25 mouse cellular contexts compared by ENCODE assay signal in the genomic region with DNA sequence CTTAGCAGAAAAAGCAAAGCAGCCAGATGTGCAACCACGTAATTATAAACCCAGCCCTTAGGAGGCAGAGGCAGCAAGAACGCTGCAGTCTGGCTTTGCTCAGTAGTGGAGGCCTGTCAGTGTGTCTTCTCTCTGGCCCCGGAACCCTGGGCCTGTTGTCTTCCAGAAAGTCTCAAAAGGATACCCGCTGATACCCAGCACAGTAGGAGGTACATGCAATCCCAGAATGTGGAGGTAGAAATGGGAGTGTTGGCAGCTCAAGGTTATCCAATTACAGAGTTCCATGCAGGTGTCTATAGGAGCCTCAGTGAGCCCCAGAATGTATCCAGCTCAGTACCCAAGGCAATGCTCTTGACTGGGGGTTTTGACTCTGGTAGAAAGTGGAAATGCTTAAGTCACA.
DNase-seq lines count a peak whose midpoint lies in the region; ATAC-seq lines count a peak whose summit lies in the region.
"Had no signal": no experiment of that assay in that cellular context is flagged by ENCODE, and none has a peak within 500 bp of the region (broad histone marks: within the 10 kb centered on the region; RNA-seq: fewer than 3 reads in every experiment).

No protein-coding gene starts in this region.

- DNase-seq in kidney, postnatal 25 days: no peak
- peak; percentile 93 for DNase-seq in R1 (ENCODE audit: low read depth, low spot score)
- DNase-seq in adrenal gland, adult 18-20 months (ENCODE audit: low spot score in 2 of 2): no peak
- DNase-seq in urinary bladder, postnatal 36 days (ENCODE audit: low spot score in 2 of 2): no peak
- DNase-seq: adrenal gland, adult 2 months; adrenal gland, postnatal 10 days; adrenal gland, postnatal 25 days; cerebellum, adult 11 months; cerebellum, adult 18-20 months; cerebellum, adult 8-10 months; cerebellum, adult 9-11 months; cerebellum, postnatal 14 days; cerebellum, postnatal 36 days; embryo, embryonic 11 days had no signal

- no peak overlapping the region for H3K4me2 ChIP-seq in kidney, embryonic 16.5 days (replicated peaks; ENCODE audit: low read depth, low read length)
- H3K4me2 ChIP-seq: embryonic facial prominence, embryonic 13.5 days; embryonic facial prominence, embryonic 15.5 days; forebrain, embryonic 12.5 days had no signal

- ATAC-seq in kidney, embryonic 16.5 days (ENCODE audit: low FRiP score, low TSS enrichment): 0 out of 2 replicates have a peak, but pooled peaks have one; percentile 39
- ATAC-seq: activated CD4-positive, CD25-positive, alpha-beta regulatory T cell, adult 4 months; forebrain, embryonic 14.5 days; forebrain, embryonic 16.5 days; Patski had no signal

- no peaks in the 10 kb centered on the region for H3K27me3 ChIP-seq in kidney, embryonic 16.5 days (ENCODE audit: insufficient read depth, low read length)
- H3K27me3 ChIP-seq: embryonic facial prominence, embryonic 13.5 days; embryonic facial prominence, embryonic 15.5 days; forebrain, embryonic 12.5 days; Patski had no signal

- no peak overlapping the region for H3K9ac ChIP-seq in kidney, embryonic 16.5 days (replicated peaks; ENCODE audit: low read length)
- H3K9ac ChIP-seq: embryonic facial prominence, embryonic 13.5 days; embryonic facial prominence, embryonic 15.5 days; forebrain, embryonic 12.5 days had no signal

- no peaks in the 10 kb centered on the region for H3K9me3 ChIP-seq in kidney, embryonic 16.5 days (ENCODE audit: low read length)
- H3K9me3 ChIP-seq: embryonic facial prominence, embryonic 13.5 days; embryonic facial prominence, embryonic 15.5 days; forebrain, embryonic 10.5 days; forebrain, embryonic 12.5 days; G1E had no signal

- H3K27ac ChIP-seq in kidney, embryonic 16.5 days (ENCODE audit: low read length): no peak overlapping the region
- H3K27ac ChIP-seq: embryonic facial prominence, embryonic 13.5 days; embryonic facial prominence, embryonic 15.5 days; forebrain, embryonic 10.5 days; forebrain, embryonic 12.5 days had no signal

- no peaks in the 10 kb centered on the region for H3K4me1 ChIP-seq in kidney, embryonic 16.5 days (ENCODE audit: insufficient read depth, low read length)
- H3K4me1 ChIP-seq: embryonic facial prominence, embryonic 13.5 days; forebrain, embryonic 10.5 days; forebrain, embryonic 12.5 days had no signal

- H3K36me3 ChIP-seq in kidney, embryonic 16.5 days (ENCODE audit: insufficient read depth, low read length): no peaks in the 10 kb centered on the region
- H3K36me3 ChIP-seq: embryonic facial prominence, embryonic 13.5 days; embryonic facial prominence, embryonic 15.5 days; forebrain, embryonic 10.5 days; forebrain, embryonic 12.5 days; G1E had no signal

- WGBS in kidney, embryonic 16.5 days: 88% methylated on average over 4 of the region's 4 CpGs

- H3K4me3 ChIP-seq in kidney, embryonic 16.5 days (ENCODE audit: low read length): no peak overlapping the region
- H3K4me3 ChIP-seq: embryonic facial prominence, embryonic 13.5 days; embryonic facial prominence, embryonic 15.5 days; erythroblast, embryonic 14.5 days; forebrain, embryonic 10.5 days; forebrain, embryonic 12.5 days had no signal
